Mouse (Mus musculus) neural tube, embryonic 13.5 days (tissue): ENCODE data around the gene Btbd9. TPM values are rescaled to one million over a fixed set of nuclear protein-coding genes. Genes with fewer than 3 reads are reported as not detected.

Experiments used
- ATAC-seq: fragments of 200-750 bp; cut with Nextera tagmentation; 2 replicates; pipeline ENCODE4 v1.8.0; 2017; ENCODE audit warnings: low read depth, mild to moderate bottlenecking, moderate TSS enrichment, moderate library complexity
- H3K27ac ChIP-seq: fragments of 300-500 bp; sonication (generic); replicated peaks from 2 replicates; pipeline ENCODE4 v1.5.1; 2015; ENCODE audit warnings: moderate library complexity, mild to moderate bottlenecking, inconsistent platforms
- H3K27me3 ChIP-seq: fragments of 300-500 bp; sonication (generic); 2 replicates; pipeline ENCODE4 v1.6.1; 2015; ENCODE audit warnings: mild to moderate bottlenecking, inconsistent platforms
- H3K36me3 ChIP-seq: fragments of 300-500 bp; sonication (generic); 2 replicates; pipeline ENCODE4 v1.6.1; 2015; ENCODE audit warnings: mild to moderate bottlenecking, inconsistent platforms
- H3K4me1 ChIP-seq: fragments of 300-500 bp; sonication (generic); replicated peaks from 2 replicates; pipeline ENCODE4 v1.6.1; 2015; ENCODE audit warnings: inconsistent platforms
- H3K4me2 ChIP-seq: fragments of 300-500 bp; sonication (generic); 2 replicates; pipeline ENCODE4 v1.6.1; 2015; ENCODE audit warnings: inconsistent platforms, mild to moderate bottlenecking, moderate library complexity
- H3K4me3 ChIP-seq: fragments of 300-500 bp; sonication (generic); 2 replicates; pipeline ENCODE4 v1.5.1; 2015; ENCODE audit warnings: mild to moderate bottlenecking, inconsistent platforms
- H3K9ac ChIP-seq: fragments of 300-500 bp; sonication (generic); 2 replicates; pipeline ENCODE4 v1.6.1; 2015; ENCODE audit warnings: moderate library complexity, mild to moderate bottlenecking, inconsistent platforms
- H3K9me3 ChIP-seq: fragments of 300-500 bp; sonication (generic); 2 replicates; pipeline ENCODE4 v1.6.1; 2016; ENCODE audit warnings: inconsistent platforms
- WGBS: fragments of 180-500 bp; shearing (Covaris S2); methylation state at CpG from one replicate; pipeline ENCODE4 v1.1.7; 2015; 5-methylcytosine and 5-hydroxymethylcytosine counted together
- polyA plus RNA-seq: library from polyadenylated mRNA; unstranded; fragments of >200 nt; fragmentation: Nextera tagmentation; extraction: Ambion mirVana; gene quantifications from 2 replicates; pipeline ENCODE4 v1.2.1, GENCODE M21; 2015

Btbd9 gene
- polyA plus RNA-seq, 1 experiment from 2014 or later: 122 TPM

GRCm38 (mm10) chr17:30213371-30213770 lies 362.9 kb downstream of the Btbd9 start:
- no peak overlapping the region for H3K9ac ChIP-seq
- no peak overlapping the region for H3K27ac ChIP-seq
- no peaks in the 10 kb centered on the region for H3K27me3 ChIP-seq
- no peak overlapping the region for H3K4me3 ChIP-seq
- H3K4me2 ChIP-seq: no peak overlapping the region
- ATAC-seq: no peak
- H3K9me3 ChIP-seq: no peaks in the 10 kb centered on the region
- peaks cover 35% of the 10 kb centered on the region for H3K36me3 ChIP-seq
- peaks cover 25% of the 10 kb centered on the region for H3K4me1 ChIP-seq
- WGBS: 95% methylated on average over 5 of the region's 5 CpGs

GRCm38 (mm10) chr17:30212647-30213046 lies 363.6 kb downstream of the Btbd9 start:
- Histone ChIP-seq H3K4me2 (no peak overlapping the region), H3K4me1 (peaks cover 25% of the 10 kb centered on the region), H3K27ac (peak overlapping the region; percentile 54), H3K9ac (no peak overlapping the region), H3K27me3 (no peaks in the 10 kb centered on the region), H3K9me3 (no peaks in the 10 kb centered on the region), H3K4me3 (no peak overlapping the region), H3K36me3 (peaks cover 34% of the 10 kb centered on the region)
- ATAC-seq: no peak
- 57% methylated on average over 12 of the region's 12 CpGs for WGBS

- H3K27me3 ChIP-seq: no peaks in the 10 kb centered on the region
- peaks cover 31% of the 10 kb centered on the region for H3K4me1 ChIP-seq
- H3K36me3 ChIP-seq: peaks cover 34% of the 10 kb centered on the region
- no peak overlapping the region for H3K4me3 ChIP-seq
- H3K4me2 ChIP-seq: no peak overlapping the region
- WGBS: 91% methylated on average over 6 of the region's 6 CpGs
- no peak overlapping the region for H3K9ac ChIP-seq
- no peak for ATAC-seq
- H3K9me3 ChIP-seq: no peaks in the 10 kb centered on the region
- H3K27ac ChIP-seq: no peak overlapping the region
Measured at GRCm38 (mm10) chr17:30210936-30211335, 365.4 kb downstream of the Btbd9 start.

- Histone ChIP-seq H3K27ac (no peak overlapping the region), H3K36me3 (peaks cover 34% of the 10 kb centered on the region), H3K4me3 (no peak overlapping the region), H3K4me1 (peaks cover 35% of the 10 kb centered on the region), H3K27me3 (no peaks in the 10 kb centered on the region), H3K9ac (no peak overlapping the region), H3K4me2 (no peak overlapping the region), H3K9me3 (no peaks in the 10 kb centered on the region)
- 95% methylated on average over 8 of the region's 8 CpGs for WGBS
- ATAC-seq: no peak
Measured at GRCm38 (mm10) chr17:30210262-30210661, 366.0 kb downstream of the Btbd9 start.

- no peak overlapping the region for H3K4me2 ChIP-seq
- peaks cover 69% of the 10 kb centered on the region for H3K4me1 ChIP-seq
- ATAC-seq: no peak
- no peaks in the 10 kb centered on the region for H3K27me3 ChIP-seq
- H3K9me3 ChIP-seq: no peaks in the 10 kb centered on the region
- H3K4me3 ChIP-seq: no peak overlapping the region
- 92% methylated on average over 17 of the region's 17 CpGs for WGBS
- H3K36me3 ChIP-seq: peaks cover 23% of the 10 kb centered on the region
- H3K27ac ChIP-seq: no peak overlapping the region
- H3K9ac ChIP-seq: no peak overlapping the region
Measured at GRCm38 (mm10) chr17:30205062-30205825, 371.0 kb downstream of the Btbd9 start.

DNA sequence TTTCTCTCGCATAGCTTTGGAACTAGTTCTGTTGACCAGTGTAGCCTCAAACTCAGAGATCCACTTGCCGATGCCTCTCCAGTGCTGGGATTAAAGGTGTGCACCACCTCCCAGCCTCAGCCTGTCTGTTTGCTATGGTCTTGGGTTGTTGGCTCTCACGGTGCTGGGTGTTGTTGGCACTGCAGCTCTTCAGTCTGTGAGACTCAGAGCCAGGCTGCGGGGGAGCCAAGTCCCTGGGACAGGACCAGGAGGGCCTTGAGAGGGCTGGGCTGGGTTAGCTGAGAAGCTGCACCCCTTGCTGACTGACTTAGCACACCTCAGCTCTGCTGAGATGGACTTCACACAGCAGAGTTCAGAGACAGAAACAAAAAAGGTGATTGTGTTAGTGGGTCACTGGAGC lies 376.0 kb downstream of the Btbd9 start:
- H3K27ac ChIP-seq: 0 out of 2 replicates have a peak overlapping the region, but pooled peaks have one; percentile 18

DNA sequence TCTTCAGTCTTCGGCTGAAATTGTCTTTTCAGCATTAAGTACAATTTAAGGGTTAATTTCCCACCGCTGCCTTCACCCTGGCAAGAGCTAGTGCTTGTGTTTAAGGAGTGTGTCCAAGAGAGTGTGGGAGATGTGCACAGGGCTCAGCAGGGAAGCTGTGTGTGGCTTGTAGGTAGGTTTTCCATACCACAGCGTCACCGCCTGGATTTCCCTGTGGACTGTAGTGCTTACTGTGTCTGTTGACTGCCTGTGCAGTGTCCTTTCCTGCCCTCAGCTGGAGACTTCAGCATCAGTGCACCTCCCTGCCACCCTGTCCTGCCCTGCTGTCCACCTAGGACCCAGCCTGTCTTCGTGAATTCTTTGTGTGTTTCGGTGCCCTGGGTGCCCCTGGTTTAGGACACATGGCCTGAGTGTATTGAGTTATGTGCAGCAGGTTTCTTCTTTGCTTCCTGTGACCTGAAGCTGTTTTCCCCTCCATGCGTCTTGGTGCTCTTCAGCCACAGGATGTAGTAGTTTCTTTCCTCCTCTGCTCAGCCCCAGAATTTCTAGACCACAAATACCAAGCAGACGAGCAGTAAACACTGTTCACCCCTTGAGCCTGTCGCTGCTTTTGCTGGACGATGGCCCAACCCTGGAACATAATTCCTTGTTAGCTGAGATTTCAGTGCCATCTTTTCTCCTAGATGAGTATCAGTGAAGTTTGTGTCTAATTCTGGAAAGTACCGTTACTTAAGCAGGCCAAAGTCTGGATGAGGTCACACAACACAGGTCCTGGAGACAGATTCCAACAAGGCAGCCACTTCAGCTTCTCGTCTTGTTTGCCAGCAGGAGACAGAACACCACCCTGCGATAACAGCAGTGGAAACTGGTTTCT lies 376.7 kb downstream of the Btbd9 start:
- 75% methylated on average over 13 of the region's 13 CpGs for WGBS
- peak overlapping the region; percentile 43; the same call in 1 of the 2 replicates for H3K9ac ChIP-seq

More for the DNA sequence above, 376.0 kb downstream of the Btbd9 start:
- ATAC-seq: no peak
- no peak overlapping the region for H3K4me3 ChIP-seq
- no peak overlapping the region for H3K4me2 ChIP-seq
- 83% methylated on average over 4 of the region's 4 CpGs for WGBS
- H3K4me1 ChIP-seq: peaks cover 98% of the 10 kb centered on the region
- H3K36me3 ChIP-seq: no peaks in the 10 kb centered on the region
- H3K9me3 ChIP-seq: no peaks in the 10 kb centered on the region
- H3K27me3 ChIP-seq: no peaks in the 10 kb centered on the region
- H3K9ac ChIP-seq: peak overlapping the region; percentile 43; the same call in 1 of the 2 replicates

DNA sequence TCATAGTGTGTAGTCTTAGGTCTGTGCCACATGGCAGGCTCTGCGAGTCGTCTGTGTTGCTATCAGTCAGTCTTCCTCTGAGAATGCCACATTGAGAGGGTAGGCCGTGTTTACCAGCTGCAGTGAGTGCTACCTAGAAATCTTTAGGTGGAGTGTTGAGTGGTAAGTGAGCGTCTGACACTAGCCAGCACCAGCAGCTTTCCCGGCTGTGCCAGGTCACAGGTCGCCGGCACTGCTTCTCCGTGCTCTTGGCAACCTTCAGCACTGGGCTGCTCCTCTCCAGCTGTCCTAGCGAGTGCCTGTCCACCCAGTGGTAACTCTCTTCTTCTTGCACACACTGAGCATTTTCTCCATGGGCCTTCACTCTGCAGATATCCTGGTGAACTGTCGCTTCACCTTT lies 377.9 kb downstream of the Btbd9 start:
- Histone ChIP-seq H3K4me1 (peaks cover 98% of the 10 kb centered on the region), H3K27me3 (no peaks in the 10 kb centered on the region), H3K9ac (no peak overlapping the region), H3K27ac (peak overlapping the region; percentile 10), H3K36me3 (no peaks in the 10 kb centered on the region), H3K4me3 (no peak overlapping the region), H3K4me2 (no peak overlapping the region), H3K9me3 (no peaks in the 10 kb centered on the region)
- no peak for ATAC-seq
- 77% methylated on average over 10 of the region's 10 CpGs for WGBS

More for the DNA sequence above, 376.7 kb downstream of the Btbd9 start:
- ATAC-seq: no peak
- Histone ChIP-seq H3K9me3 (no peaks in the 10 kb centered on the region), H3K27ac (peak overlapping the region; percentile 28; the same call in 1 of the 2 replicates), H3K4me1 (peaks cover 98% of the 10 kb centered on the region), H3K4me2 (no peak overlapping the region), H3K27me3 (no peaks in the 10 kb centered on the region), H3K4me3 (no peak overlapping the region), H3K36me3 (no peaks in the 10 kb centered on the region)

DNA sequence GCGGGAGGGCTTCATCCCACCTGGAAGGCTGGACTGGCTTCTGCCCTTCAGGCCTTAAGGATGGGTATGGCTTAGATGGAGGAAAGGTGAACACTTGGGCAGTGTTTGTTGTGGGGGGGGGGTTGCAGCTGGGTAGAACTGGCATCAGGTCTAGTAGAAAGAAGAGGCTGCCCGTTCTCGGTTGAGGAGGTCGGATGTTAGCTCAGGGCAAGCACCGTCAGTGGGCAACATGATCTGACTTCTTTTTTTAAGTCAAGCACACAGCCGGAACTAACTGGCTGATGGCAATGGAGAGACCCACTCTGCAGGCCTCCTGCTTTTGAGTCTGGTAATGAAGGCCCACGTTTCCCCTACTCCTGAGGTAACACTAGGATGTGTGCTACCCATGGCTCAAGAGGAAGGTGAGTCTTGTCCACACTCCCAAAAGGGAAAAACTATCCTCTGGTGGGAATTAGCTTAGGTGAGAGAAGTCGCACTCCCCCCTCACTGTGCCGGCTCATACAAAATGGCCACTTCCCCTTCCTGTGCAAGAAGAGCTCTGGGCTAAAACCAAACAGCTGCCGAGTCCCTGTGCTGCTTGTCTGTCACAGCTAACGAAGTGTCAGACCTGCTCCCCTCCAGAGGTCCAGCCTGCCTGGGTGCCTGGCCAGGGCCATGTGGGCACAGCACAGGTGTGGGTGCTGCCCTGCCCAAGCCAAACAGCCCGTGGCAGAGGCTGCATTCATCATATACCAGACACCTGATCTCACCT lies 378.8 kb downstream of the Btbd9 start:
- peaks cover 98% of the 10 kb centered on the region for H3K4me1 ChIP-seq
- H3K4me2 ChIP-seq: no peak overlapping the region
- no peaks in the 10 kb centered on the region for H3K9me3 ChIP-seq
- 67% methylated on average over 12 of the region's 12 CpGs for WGBS
- peak overlapping the region; percentile 49; the same call in 1 of the 2 replicates for H3K27ac ChIP-seq
- no peak overlapping the region for H3K9ac ChIP-seq
- no peak overlapping the region for H3K4me3 ChIP-seq
- no peaks in the 10 kb centered on the region for H3K27me3 ChIP-seq
- H3K36me3 ChIP-seq: peaks cover 8% of the 10 kb centered on the region
- no peak for ATAC-seq

- H3K9ac ChIP-seq: no peak overlapping the region
- no peaks in the 10 kb centered on the region for H3K27me3 ChIP-seq
- H3K27ac ChIP-seq: peak overlapping the region; percentile 59
- no peak for ATAC-seq
- whole genome bisulfite sequencing: 75% methylated on average over 17 of the region's 17 CpGs
- no peak overlapping the region for H3K4me3 ChIP-seq
- H3K9me3 ChIP-seq: no peaks in the 10 kb centered on the region
- H3K4me2 ChIP-seq: no peak overlapping the region
- H3K4me1 ChIP-seq: peaks cover 98% of the 10 kb centered on the region
- H3K36me3 ChIP-seq: peaks cover 8% of the 10 kb centered on the region
Measured at GRCm38 (mm10) chr17:30196401-30197279, 379.6 kb downstream of the Btbd9 start.

DNA sequence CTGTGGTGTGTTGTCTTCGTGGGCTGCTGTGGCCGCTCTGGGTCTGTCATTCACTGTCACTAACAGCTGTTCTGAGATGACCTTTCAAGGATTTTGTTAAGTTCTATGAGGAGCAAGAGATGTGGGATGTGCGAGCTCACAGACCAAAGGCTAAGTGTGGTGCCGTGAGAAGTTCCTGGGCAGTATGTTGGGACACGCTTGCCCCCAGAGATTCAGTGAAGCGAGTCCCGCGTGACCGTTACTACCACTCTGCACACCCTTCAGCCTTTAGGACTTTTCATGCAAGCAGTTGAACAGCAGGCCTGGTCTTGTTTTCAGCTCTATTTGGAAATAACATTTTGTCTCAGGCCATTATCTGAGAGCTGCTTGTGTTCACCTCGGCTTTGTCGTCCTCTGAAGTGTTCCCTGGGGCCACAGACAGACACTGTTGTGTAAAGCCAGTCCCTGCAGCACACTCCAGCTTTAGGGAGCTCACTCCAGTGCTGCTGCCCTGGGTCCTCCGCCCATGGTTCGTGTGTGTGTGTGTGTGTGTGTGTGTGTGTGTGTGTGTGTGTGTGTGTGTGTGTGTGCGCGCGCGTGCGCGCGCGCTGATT lies 380.6 kb downstream of the Btbd9 start:
- Histone ChIP-seq H3K4me1 (peaks cover 98% of the 10 kb centered on the region), H3K36me3 (peaks cover 8% of the 10 kb centered on the region), H3K27ac (peak overlapping the region; percentile 59), H3K9me3 (no peaks in the 10 kb centered on the region), H3K4me2 (no peak overlapping the region), H3K4me3 (no peak overlapping the region), H3K27me3 (no peaks in the 10 kb centered on the region), H3K9ac (no peak overlapping the region)
- WGBS: 79% methylated on average over 19 of the region's 21 CpGs
- ATAC-seq: no peak
